Mouse (Mus musculus): ENCODE measurements around the gene C1s1.
"Not testable (repeated sequence)": the region's sequence is repeated elsewhere in the genome, so short reads cannot be mapped to it uniquely, and the experiment has no call there.

- not testable (repeated sequence) for TF ChIP-seq CTCF, EP300 (IDR thresholded peaks at IDR 0.05; ENCODE audit: low read depth)
These were observed 5.8 kb upstream of the C1s1 start for GRCm38 (mm10) chr6:124547979-124548378.
